Mouse (Mus musculus) cerebellum, adult 2 months (tissue): ENCODE measurements at regions not wholly inside any gene's neighbourhood (a gene's known extent, or its start where the extent isn't known, plus 50 kb on each side); places are given as distances from the start of the nearest gene placed in this dataset.

Experiments used
- CTCF ChIP-seq: fragments of 200-500 bp; IDR thresholded peaks from 2 replicates; pipeline ENCODE4 v1.5.1; 2011; ENCODE audit warnings: low read depth, mild to moderate bottlenecking, control low read depth, low read length, moderate library complexity, borderline replicate concordance; ENCODE audit not compliant: insufficient read depth
- POLR2A ChIP-seq: fragments of 200-500 bp; IDR thresholded peaks from 2 replicates; pipeline ENCODE4 v1.6.1; 2011; ENCODE audit warnings: low read length, control low read depth, borderline replicate concordance; ENCODE audit not compliant: insufficient read depth

GRCm38 (mm10) chr16:50671170-50671569 lies 80.2 kb upstream of the Ccdc54 start:
- TF ChIP-seq CTCF, result no peak
- no peak for TF ChIP-seq POLR2A
